12 mouse cellular contexts compared by ENCODE assay signal in the genomic region with DNA sequence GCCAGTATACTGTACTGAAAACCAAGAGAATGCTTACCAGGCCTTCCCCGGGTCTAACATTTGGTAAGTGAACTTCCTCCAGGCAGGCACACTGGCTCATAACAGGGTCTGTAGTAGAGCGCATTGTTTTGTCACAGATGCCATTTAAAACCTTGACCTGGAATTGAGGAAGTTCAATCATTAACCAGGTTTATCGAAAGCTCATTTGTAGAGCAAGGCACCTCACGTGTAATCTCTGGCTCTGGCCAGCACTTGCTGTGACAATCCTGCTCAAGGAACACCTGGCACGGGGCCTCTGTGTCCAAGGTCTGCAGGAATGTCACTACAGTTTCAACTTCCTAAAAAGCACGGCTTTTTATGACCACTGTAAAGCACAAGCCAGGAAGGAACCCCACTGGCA.
DNase-seq lines count a peak whose midpoint lies in the region; ATAC-seq lines count a peak whose summit lies in the region.
"Had no signal": no experiment of that assay in that cellular context is flagged by ENCODE, and none has a peak within 500 bp of the region (broad histone marks: within the 10 kb centered on the region; RNA-seq: fewer than 3 reads in every experiment).

No protein-coding gene starts in this region.

- H3K9ac ChIP-seq in liver, embryonic 11.5 days (ENCODE audit: low read depth, low read length) = no peak overlapping the region
- no peak overlapping the region for H3K9ac ChIP-seq in liver, embryonic 12.5 days
- H3K9ac ChIP-seq in intestine, embryonic 16.5 days (ENCODE audit: low read depth, low read length) = no peak overlapping the region
- H3K9ac ChIP-seq in stomach, embryonic 16.5 days (ENCODE audit: low read length) = 0 out of 2 replicates have a peak overlapping the region, but pooled peaks have one; percentile 10
- H3K9ac ChIP-seq in forebrain, embryonic 13.5 days = no peak overlapping the region
- H3K9ac ChIP-seq: heart, embryonic 15.5 days had no signal

- WGBS in liver, embryonic 11.5 days = 62% methylated on average over 6 of the region's 6 CpGs
- 50% methylated on average over 6 of the region's 6 CpGs for WGBS in liver, embryonic 12.5 days (ENCODE audit: insufficient replicate concordance)
- 51% methylated on average over 6 of the region's 6 CpGs for WGBS in intestine, embryonic 16.5 days
- WGBS in stomach, embryonic 16.5 days = 48% methylated on average over 6 of the region's 6 CpGs
- 86% methylated on average over 6 of the region's 6 CpGs for WGBS in forebrain, embryonic 13.5 days

- no peak overlapping the region for H3K4me3 ChIP-seq in liver, embryonic 11.5 days (ENCODE audit: low read depth, low read length)
- no peak overlapping the region for H3K4me3 ChIP-seq in liver, embryonic 12.5 days
- H3K4me3 ChIP-seq in intestine, embryonic 16.5 days (ENCODE audit: low read length) = no peak overlapping the region
- no peak overlapping the region for H3K4me3 ChIP-seq in stomach, embryonic 16.5 days (replicated peaks; ENCODE audit: low read length)
- H3K4me3 ChIP-seq in forebrain, embryonic 13.5 days = no peak overlapping the region
- H3K4me3 ChIP-seq: heart, embryonic 15.5 days had no signal

- no peak for DNase-seq in liver, embryonic 11.5 days (ENCODE audit: low spot score)
- DNase-seq in kidney, postnatal 25 days = peak; percentile 86 to 92
- DNase-seq in frontal cortex, postnatal 14 days (ENCODE audit: low spot score in 2 of 2) = no peak
- DNase-seq: adrenal gland, adult 8-10 months; left cerebral cortex, postnatal 4 days had no signal

- no peaks in the 10 kb centered on the region for H3K9me3 ChIP-seq in liver, embryonic 11.5 days (ENCODE audit: control insufficient read depth, low read length)
- H3K9me3 ChIP-seq in liver, embryonic 12.5 days (replicated peaks) = no peaks in the 10 kb centered on the region
- H3K9me3 ChIP-seq in intestine, embryonic 16.5 days (ENCODE audit: control insufficient read depth, low read length) = no peaks in the 10 kb centered on the region
- H3K9me3 ChIP-seq in stomach, embryonic 16.5 days (replicated peaks; ENCODE audit: control insufficient read depth, low read length) = no peaks in the 10 kb centered on the region
- no peaks in the 10 kb centered on the region for H3K9me3 ChIP-seq in forebrain, embryonic 13.5 days (replicated peaks)
- H3K9me3 ChIP-seq: heart, embryonic 15.5 days had no signal

- no peak overlapping the region for H3K27ac ChIP-seq in liver, embryonic 11.5 days (ENCODE audit: low read depth, low read length)
- H3K27ac ChIP-seq in liver, embryonic 12.5 days = no peak overlapping the region
- H3K27ac ChIP-seq in intestine, embryonic 16.5 days (ENCODE audit: low read length) = peak overlapping the region; percentile 85
- H3K27ac ChIP-seq in stomach, embryonic 16.5 days (ENCODE audit: low read length) = peak overlapping the region; percentile 75
- H3K27ac ChIP-seq in forebrain, embryonic 13.5 days = no peak overlapping the region
- H3K27ac ChIP-seq: heart, embryonic 15.5 days had no signal

- no peaks in the 10 kb centered on the region for H3K27me3 ChIP-seq in liver, embryonic 11.5 days (replicated peaks; ENCODE audit: control insufficient read depth, insufficient read depth, low read length)
- H3K27me3 ChIP-seq in liver, embryonic 12.5 days (replicated peaks) = no peaks in the 10 kb centered on the region
- H3K27me3 ChIP-seq in intestine, embryonic 16.5 days (replicated peaks; ENCODE audit: control insufficient read depth, insufficient read depth, low read length) = no peaks in the 10 kb centered on the region
- no peaks in the 10 kb centered on the region for H3K27me3 ChIP-seq in stomach, embryonic 16.5 days (ENCODE audit: control insufficient read depth, insufficient read depth, low read length)
- H3K27me3 ChIP-seq in forebrain, embryonic 13.5 days = no peaks in the 10 kb centered on the region
- H3K27me3 ChIP-seq: CH12.LX; heart, embryonic 15.5 days had no signal

- H3K4me1 ChIP-seq in liver, embryonic 11.5 days (replicated peaks; ENCODE audit: control insufficient read depth, insufficient read depth, low read length) = no peaks in the 10 kb centered on the region
- no peaks in the 10 kb centered on the region for H3K4me1 ChIP-seq in liver, embryonic 12.5 days
- H3K4me1 ChIP-seq in intestine, embryonic 16.5 days (ENCODE audit: control insufficient read depth, insufficient read depth, low read length) = peaks cover 29% of the 10 kb centered on the region
- H3K4me1 ChIP-seq in stomach, embryonic 16.5 days (ENCODE audit: control insufficient read depth, insufficient read depth, low read length) = peaks cover 12% of the 10 kb centered on the region; the same call in 1 of the 2 replicates
- H3K4me1 ChIP-seq in forebrain, embryonic 13.5 days = peaks cover 3% of the 10 kb centered on the region; the same call in 1 of the 2 replicates

- H3K36me3 ChIP-seq in liver, embryonic 11.5 days (ENCODE audit: control insufficient read depth, insufficient read depth, low read length) = 0 out of 2 replicates have a peak, but pooled peaks cover 3% of the 10 kb centered on the region
- H3K36me3 ChIP-seq in liver, embryonic 12.5 days = peaks cover 5% of the 10 kb centered on the region; the same call in 1 of the 2 replicates
- no peaks in the 10 kb centered on the region for H3K36me3 ChIP-seq in intestine, embryonic 16.5 days (ENCODE audit: control insufficient read depth, insufficient read depth, low read length)
- H3K36me3 ChIP-seq in stomach, embryonic 16.5 days (ENCODE audit: control insufficient read depth, insufficient read depth, low read length) = no peaks in the 10 kb centered on the region; the same call in 1 of the 2 replicates
- no peaks in the 10 kb centered on the region for H3K36me3 ChIP-seq in forebrain, embryonic 13.5 days (ENCODE audit: poor library complexity, severe bottlenecking)

- H3K4me2 ChIP-seq in liver, embryonic 11.5 days = no peak overlapping the region
- no peak overlapping the region for H3K4me2 ChIP-seq in liver, embryonic 12.5 days
- no peak overlapping the region for H3K4me2 ChIP-seq in intestine, embryonic 16.5 days (ENCODE audit: low read depth, low read length)
- H3K4me2 ChIP-seq in stomach, embryonic 16.5 days (ENCODE audit: low read depth, low read length) = no peak overlapping the region; the same call in 1 of the 2 replicates
- no peak overlapping the region for H3K4me2 ChIP-seq in forebrain, embryonic 13.5 days
- H3K4me2 ChIP-seq: heart, embryonic 15.5 days had no signal

- ATAC-seq in liver, embryonic 11.5 days (replicated peaks; ENCODE audit: low FRiP score) = peak; percentile 31; the same call in 1 of the 2 replicates
- no peak for ATAC-seq in liver, embryonic 12.5 days
- ATAC-seq in intestine, embryonic 16.5 days = peak; percentile 95
- peak; percentile 90 for ATAC-seq in stomach, embryonic 16.5 days (ENCODE audit: insufficient read depth, low FRiP score)
- ATAC-seq in monocyte, adult 5-6 weeks (replicated peaks; ENCODE audit: insufficient number of reproducible peaks, low FRiP score, low TSS enrichment, poor library complexity, severe bottlenecking) = no peak
- no peak for ATAC-seq in forebrain, embryonic 13.5 days

Comparison
In these comparisons a context has a peak if more than half of its experiments do, and no peak if none do; other contexts are left out.
1. ATAC-seq: peak in liver, embryonic 11.5 days (single experiment), intestine, embryonic 16.5 days (single experiment) and stomach, embryonic 16.5 days (single experiment); none in liver, embryonic 12.5 days (single experiment), monocyte, adult 5-6 weeks (single experiment) and forebrain, embryonic 13.5 days (single experiment).
2. DNase-seq: peak in kidney, postnatal 25 days (2 of 2); none in liver, embryonic 11.5 days (single experiment) and frontal cortex, postnatal 14 days (0 of 2).
3. H3K27ac ChIP-seq: peak in intestine, embryonic 16.5 days (single experiment) and stomach, embryonic 16.5 days (single experiment); none in liver, embryonic 11.5 days (single experiment), liver, embryonic 12.5 days (single experiment) and forebrain, embryonic 13.5 days (single experiment).